Mouse (Mus musculus) neural tube, embryonic 13.5 days (tissue): ENCODE measurements around the gene Sema3c. TPM values are rescaled to one million over a fixed set of nuclear protein-coding genes. Genes with fewer than 3 reads are reported as not detected.

Source experiments
- ATAC-seq: fragments of 200-750 bp; cut with Nextera tagmentation; 2 replicates; pipeline ENCODE4 v1.8.0; 2017; ENCODE audit warnings: low read depth, mild to moderate bottlenecking, moderate TSS enrichment, moderate library complexity
- H3K27ac ChIP-seq: fragments of 300-500 bp; sonication (generic); replicated peaks from 2 replicates; pipeline ENCODE4 v1.5.1; 2015; ENCODE audit warnings: moderate library complexity, mild to moderate bottlenecking, inconsistent platforms
- H3K27me3 ChIP-seq: fragments of 300-500 bp; sonication (generic); 2 replicates; pipeline ENCODE4 v1.6.1; 2015; ENCODE audit warnings: mild to moderate bottlenecking, inconsistent platforms
- H3K36me3 ChIP-seq: fragments of 300-500 bp; sonication (generic); 2 replicates; pipeline ENCODE4 v1.6.1; 2015; ENCODE audit warnings: mild to moderate bottlenecking, inconsistent platforms
- H3K4me1 ChIP-seq: fragments of 300-500 bp; sonication (generic); replicated peaks from 2 replicates; pipeline ENCODE4 v1.6.1; 2015; ENCODE audit warnings: inconsistent platforms
- H3K4me2 ChIP-seq: fragments of 300-500 bp; sonication (generic); 2 replicates; pipeline ENCODE4 v1.6.1; 2015; ENCODE audit warnings: inconsistent platforms, mild to moderate bottlenecking, moderate library complexity
- H3K4me3 ChIP-seq: fragments of 300-500 bp; sonication (generic); 2 replicates; pipeline ENCODE4 v1.5.1; 2015; ENCODE audit warnings: mild to moderate bottlenecking, inconsistent platforms
- H3K9ac ChIP-seq: fragments of 300-500 bp; sonication (generic); 2 replicates; pipeline ENCODE4 v1.6.1; 2015; ENCODE audit warnings: moderate library complexity, mild to moderate bottlenecking, inconsistent platforms
- H3K9me3 ChIP-seq: fragments of 300-500 bp; sonication (generic); 2 replicates; pipeline ENCODE4 v1.6.1; 2016; ENCODE audit warnings: inconsistent platforms
- WGBS: fragments of 180-500 bp; shearing (Covaris S2); methylation state at CpG from one replicate; pipeline ENCODE4 v1.1.7; 2015; 5-methylcytosine and 5-hydroxymethylcytosine counted together
- polyA plus RNA-seq: library from polyadenylated mRNA; unstranded; fragments of >200 nt; fragmentation: Nextera tagmentation; extraction: Ambion mirVana; gene quantifications from 2 replicates; pipeline ENCODE4 v1.2.1, GENCODE M21; 2015

The Sema3c gene
- polyA plus RNA-seq, 1 experiment from 2014 or later: 30.3 TPM

- no peak for ATAC-seq
- no peaks in the 10 kb centered on the region for H3K36me3 ChIP-seq
- H3K9me3 ChIP-seq: no peaks in the 10 kb centered on the region
- H3K4me3 ChIP-seq: no peak overlapping the region
- 78% methylated on average over 2 of the region's 2 CpGs for WGBS
- no peak overlapping the region for H3K4me2 ChIP-seq
- H3K9ac ChIP-seq: no peak overlapping the region
- H3K4me1 ChIP-seq: peaks cover 14% of the 10 kb centered on the region
- no peak overlapping the region for H3K27ac ChIP-seq
- no peaks in the 10 kb centered on the region for H3K27me3 ChIP-seq
Observed at GRCm38 (mm10) chr5:17584299-17584945, 10.3 kb downstream of the Sema3c start.

- peak overlapping the region; percentile 38; the same call in 1 of the 2 replicates for H3K27ac ChIP-seq
- no peaks in the 10 kb centered on the region for H3K36me3 ChIP-seq
- no peaks in the 10 kb centered on the region for H3K9me3 ChIP-seq
- no peaks in the 10 kb centered on the region for H3K27me3 ChIP-seq
- ATAC-seq: peak; percentile 32; the same call in 1 of the 2 replicates
- WGBS: 65% methylated on average over 2 of the region's 2 CpGs
- H3K4me3 ChIP-seq: no peak overlapping the region
- H3K9ac ChIP-seq: no peak overlapping the region
- peaks cover 11% of the 10 kb centered on the region for H3K4me1 ChIP-seq
- H3K4me2 ChIP-seq: no peak overlapping the region
Observed at GRCm38 (mm10) chr5:17586518-17587210, 12.6 kb downstream of the Sema3c start.

- Histone ChIP-seq H3K4me3 (no peak overlapping the region), H3K9ac (no peak overlapping the region), H3K4me2 (no peak overlapping the region), H3K4me1 (no peaks in the 10 kb centered on the region), H3K27me3 (no peaks in the 10 kb centered on the region), H3K9me3 (no peaks in the 10 kb centered on the region), H3K27ac (no peak overlapping the region), H3K36me3 (no peaks in the 10 kb centered on the region)
- WGBS: 91% methylated on average over 3 of the region's 3 CpGs
- ATAC-seq: no peak
Observed at GRCm38 (mm10) chr5:17591908-17592307, 17.8 kb downstream of the Sema3c start.

GRCm38 (mm10) chr5:17601700-17602099 lies 27.6 kb downstream of the Sema3c start:
- ATAC-seq: no peak
- Histone ChIP-seq H3K9me3 (no peaks in the 10 kb centered on the region), H3K27me3 (no peaks in the 10 kb centered on the region), H3K9ac (no peak overlapping the region), H3K36me3 (no peaks in the 10 kb centered on the region), H3K4me3 (no peak overlapping the region), H3K4me2 (no peak overlapping the region), H3K27ac (no peak overlapping the region), H3K4me1 (no peaks in the 10 kb centered on the region)
- 28% methylated on average over 4 of the region's 4 CpGs for WGBS

- no peak overlapping the region for H3K4me3 ChIP-seq
- no peaks in the 10 kb centered on the region for H3K27me3 ChIP-seq
- no peaks in the 10 kb centered on the region for H3K4me1 ChIP-seq
- H3K9ac ChIP-seq: no peak overlapping the region
- H3K9me3 ChIP-seq: no peaks in the 10 kb centered on the region
- WGBS: 71% methylated on average over 2 of the region's 2 CpGs
- no peaks in the 10 kb centered on the region for H3K36me3 ChIP-seq
- no peak overlapping the region for H3K4me2 ChIP-seq
- H3K27ac ChIP-seq: no peak overlapping the region
- ATAC-seq: no peak
Observed at GRCm38 (mm10) chr5:17620619-17621018, 46.5 kb downstream of the Sema3c start.

- Histone ChIP-seq H3K9ac (no peak overlapping the region), H3K4me2 (no peak overlapping the region), H3K27me3 (no peaks in the 10 kb centered on the region), H3K27ac (no peak overlapping the region), H3K9me3 (no peaks in the 10 kb centered on the region), H3K4me1 (no peaks in the 10 kb centered on the region), H3K4me3 (no peak overlapping the region), H3K36me3 (no peaks in the 10 kb centered on the region)
- peak; percentile 43; the same call in 1 of the 2 replicates for ATAC-seq
- WGBS: 60% methylated on average over 2 of the region's 2 CpGs
Observed at GRCm38 (mm10) chr5:17622564-17622963, 48.5 kb downstream of the Sema3c start.

GRCm38 (mm10) chr5:17628606-17629005 lies 54.5 kb downstream of the Sema3c start:
- Histone ChIP-seq H3K4me2 (no peak overlapping the region), H3K4me3 (no peak overlapping the region)
- 10% methylated on average over 1 of the region's 1 CpGs for WGBS

GRCm38 (mm10) chr5:17629599-17629998 lies 55.5 kb downstream of the Sema3c start:
- 76% methylated on average over 3 of the region's 3 CpGs for WGBS
- no peak for ATAC-seq

More at GRCm38 (mm10) chr5:17628606-17629005, 54.5 kb downstream of the Sema3c start:
- H3K9me3 ChIP-seq: no peaks in the 10 kb centered on the region
- H3K4me1 ChIP-seq: no peaks in the 10 kb centered on the region
- H3K9ac ChIP-seq: no peak overlapping the region
- H3K36me3 ChIP-seq: no peaks in the 10 kb centered on the region
- ATAC-seq: no peak
- no peaks in the 10 kb centered on the region for H3K27me3 ChIP-seq
- H3K27ac ChIP-seq: no peak overlapping the region

GRCm38 (mm10) chr5:17639519-17639918 lies 65.4 kb downstream of the Sema3c start:
- WGBS: 93% methylated on average over 3 of the region's 3 CpGs
- no peaks in the 10 kb centered on the region for H3K36me3 ChIP-seq

More at GRCm38 (mm10) chr5:17629599-17629998, 55.5 kb downstream of the Sema3c start:
- no peak overlapping the region for H3K9ac ChIP-seq
- H3K4me1 ChIP-seq: no peaks in the 10 kb centered on the region
- H3K27ac ChIP-seq: no peak overlapping the region
- H3K4me3 ChIP-seq: no peak overlapping the region
- no peaks in the 10 kb centered on the region for H3K36me3 ChIP-seq
- H3K9me3 ChIP-seq: no peaks in the 10 kb centered on the region
- no peak overlapping the region for H3K4me2 ChIP-seq
- H3K27me3 ChIP-seq: no peaks in the 10 kb centered on the region

GRCm38 (mm10) chr5:17647643-17648226 lies 73.7 kb downstream of the Sema3c start:
- H3K9ac ChIP-seq: no peak overlapping the region
- no peak overlapping the region for H3K4me3 ChIP-seq
- no peaks in the 10 kb centered on the region for H3K27me3 ChIP-seq
- no peaks in the 10 kb centered on the region for H3K9me3 ChIP-seq
- 65% methylated on average over 7 of the region's 7 CpGs for WGBS
- no peaks in the 10 kb centered on the region for H3K36me3 ChIP-seq
- H3K4me2 ChIP-seq: no peak overlapping the region
- H3K4me1 ChIP-seq: peaks cover 24% of the 10 kb centered on the region
- no peak for ATAC-seq
- H3K27ac ChIP-seq: no peak overlapping the region

More at GRCm38 (mm10) chr5:17639519-17639918, 65.4 kb downstream of the Sema3c start:
- Histone ChIP-seq H3K4me2 (no peak overlapping the region), H3K4me1 (peaks cover 3% of the 10 kb centered on the region; the same call in 1 of the 2 replicates), H3K9ac (no peak overlapping the region), H3K4me3 (no peak overlapping the region), H3K9me3 (no peaks in the 10 kb centered on the region), H3K27ac (no peak overlapping the region), H3K27me3 (no peaks in the 10 kb centered on the region)
- ATAC-seq: no peak

GRCm38 (mm10) chr5:17648865-17649542 lies 74.9 kb downstream of the Sema3c start:
- ATAC-seq: peak; percentile 89
- Histone ChIP-seq H3K4me3 (no peak overlapping the region), H3K4me1 (peaks cover 24% of the 10 kb centered on the region), H3K27me3 (no peaks in the 10 kb centered on the region), H3K4me2 (no peak overlapping the region), H3K9ac (no peak overlapping the region), H3K36me3 (no peaks in the 10 kb centered on the region), H3K9me3 (no peaks in the 10 kb centered on the region), H3K27ac (0 out of 2 replicates have a peak overlapping the region, but pooled peaks have one; percentile 18)
- WGBS: 9% methylated on average over 1 of the region's 1 CpGs

- Histone ChIP-seq H3K9ac (no peak overlapping the region), H3K4me1 (no peaks in the 10 kb centered on the region), H3K9me3 (no peaks in the 10 kb centered on the region), H3K4me3 (no peak overlapping the region), H3K27ac (no peak overlapping the region), H3K36me3 (no peaks in the 10 kb centered on the region), H3K27me3 (no peaks in the 10 kb centered on the region), H3K4me2 (no peak overlapping the region)
- ATAC-seq: no peak
- WGBS: 71% methylated on average over 3 of the region's 3 CpGs
Observed at GRCm38 (mm10) chr5:17661223-17661622, 87.1 kb downstream of the Sema3c start.
